Mouse (Mus musculus) forebrain, embryonic 14.5 days (tissue): ENCODE measurements around the gene Dnal1. TPM values are rescaled to one million over a fixed set of nuclear protein-coding genes. Genes with fewer than 3 reads are reported as not detected.
A peak's percentile ranks its signal among the peaks of the same experiment; 100 is the strongest.

Source experiments
- ATAC-seq: fragments of 200-750 bp; cut with Nextera tagmentation; 2 replicates; pipeline ENCODE4 v1.8.0; 2017; ENCODE audit warnings: mild to moderate bottlenecking, moderate library complexity
- DNase-seq: peaks from one replicate; pipeline ENCODE4 v3.0.0-alpha.2; 2015; ENCODE audit warnings: low spot score
- H3K27ac ChIP-seq: fragments of 300-500 bp; sonication (generic); 2 replicates; pipeline ENCODE4 v1.5.1; 2014; ENCODE audit warnings: low read depth, mild to moderate bottlenecking, control low read depth, low read length, moderate library complexity
- H3K27me3 ChIP-seq: fragments of 300-500 bp; sonication (generic); replicated peaks from 2 replicates; pipeline ENCODE4 v1.6.1; 2014; ENCODE audit warnings: low read length, control low read depth, mixed read lengths; ENCODE audit not compliant: control insufficient read depth, insufficient read depth
- H3K36me3 ChIP-seq: fragments of 300-500 bp; sonication (generic); 2 replicates; pipeline ENCODE4 v1.6.1; 2014; ENCODE audit warnings: low read length, control low read depth; ENCODE audit not compliant: control insufficient read depth, insufficient read depth
- H3K4me1 ChIP-seq: fragments of 300-500 bp; sonication (generic); 2 replicates; pipeline ENCODE4 v1.6.1; 2014; ENCODE audit warnings: antibody characterized with exemption, low read length, control low read depth; ENCODE audit not compliant: control insufficient read depth, insufficient read depth
- H3K4me2 ChIP-seq: fragments of 300-500 bp; sonication (generic); 2 replicates; pipeline ENCODE4 v1.6.1; 2014; ENCODE audit warnings: mild to moderate bottlenecking, control low read depth, low read length
- H3K4me3 ChIP-seq: fragments of 300-500 bp; sonication (generic); 2 replicates; pipeline ENCODE4 v1.5.1; 2014; ENCODE audit warnings: low read depth, low read length, control low read depth
- H3K9ac ChIP-seq: fragments of 300-500 bp; sonication (generic); 2 replicates; pipeline ENCODE4 v1.6.1; 2014; ENCODE audit warnings: mild to moderate bottlenecking, low read length, control low read depth, moderate library complexity
- H3K9me3 ChIP-seq: fragments of 300-500 bp; sonication (generic); replicated peaks from 2 replicates; pipeline ENCODE4 v1.6.1; 2016; ENCODE audit warnings: low read length, control low read depth, mixed read lengths; ENCODE audit not compliant: control insufficient read depth
- WGBS: fragments of 180-500 bp; shearing (Covaris S2); extraction: QIAGEN DNeasy Blood & Tissue Kit; methylation state at CpG from one replicate; pipeline ENCODE4 v1.1.7; 2014; 5-methylcytosine and 5-hydroxymethylcytosine counted together
- polyA plus RNA-seq: library from polyadenylated mRNA; unstranded; fragments of >200 nt; fragmentation: Nextera tagmentation; extraction: Ambion mirVana; gene quantifications from 2 replicates; pipeline ENCODE4 v1.2.1, GENCODE M21; 2014

The Dnal1 gene
- polyA plus RNA-seq, 1 experiment from 2014 or later: 6.6 TPM

DNA sequence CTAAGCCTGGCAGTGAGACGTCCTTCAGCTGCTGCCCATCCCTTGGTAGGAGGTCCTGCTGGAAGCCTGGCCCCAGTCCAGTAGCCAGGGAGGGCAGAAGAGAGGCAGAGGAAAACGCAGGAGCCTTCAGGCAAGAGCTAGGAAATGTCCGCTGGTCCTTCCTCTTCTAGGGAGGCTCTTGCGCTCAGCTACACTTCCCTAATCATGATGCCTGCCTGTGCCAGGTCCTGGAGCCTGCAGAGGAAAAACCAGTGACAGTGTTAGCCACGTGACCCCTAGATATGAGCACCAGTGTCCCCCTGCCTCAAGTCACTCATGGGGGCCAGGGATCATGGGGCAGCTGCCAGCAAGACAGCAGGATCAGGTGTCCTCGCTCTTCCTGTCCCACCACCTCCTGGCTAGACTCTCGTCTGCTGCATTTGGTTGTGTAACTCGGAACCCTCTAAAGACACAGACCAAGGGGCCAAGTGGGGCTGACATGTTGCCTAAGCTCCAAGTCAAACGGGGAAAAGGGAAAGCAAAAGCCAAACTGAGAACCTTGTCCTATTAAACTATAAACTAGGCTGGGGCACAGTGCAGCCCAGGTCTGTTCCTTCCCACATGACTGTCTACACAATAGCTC is 60.1 kb downstream of the Dnal1 start:
- Histone ChIP-seq H3K27me3 (no peaks in the 10 kb centered on the region), H3K9me3 (no peaks in the 10 kb centered on the region), H3K9ac (no peak overlapping the region), H3K4me3 (no peak overlapping the region), H3K4me2 (no peak overlapping the region), H3K36me3 (peaks cover 31% of the 10 kb centered on the region), H3K27ac (no peak overlapping the region), H3K4me1 (peaks cover 30% of the 10 kb centered on the region)
- DNase-seq (no peak), ATAC-seq (no peak)
- WGBS: 87% methylated on average over 9 of the region's 9 CpGs

DNA sequence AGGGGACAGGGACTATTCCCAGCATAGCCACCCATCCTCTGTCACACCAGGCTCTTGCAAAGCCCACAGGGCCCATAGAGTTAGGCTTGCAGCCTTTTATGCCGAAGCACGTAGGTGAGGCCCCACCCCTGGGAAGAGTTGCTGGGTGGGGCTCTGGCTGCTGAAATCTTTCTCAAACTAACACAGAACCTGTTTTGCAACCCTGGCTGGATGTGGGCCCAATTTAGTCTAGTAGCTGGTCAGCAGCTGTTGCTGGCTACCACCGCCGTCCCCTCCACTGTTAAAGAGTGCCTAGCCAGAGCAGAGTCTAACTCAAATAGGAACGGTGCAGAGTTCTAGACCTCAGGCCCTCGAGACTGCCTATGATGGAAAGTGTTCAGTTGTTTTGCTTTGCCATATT is 60.7 kb downstream of the Dnal1 start:
- Histone ChIP-seq H3K36me3 (peaks cover 31% of the 10 kb centered on the region), H3K27me3 (no peaks in the 10 kb centered on the region), H3K4me2 (no peak overlapping the region), H3K9ac (no peak overlapping the region), H3K4me3 (no peak overlapping the region), H3K4me1 (peaks cover 31% of the 10 kb centered on the region), H3K9me3 (no peaks in the 10 kb centered on the region), H3K27ac (no peak overlapping the region)
- 90% methylated on average over 6 of the region's 6 CpGs for WGBS
- DNase-seq (no peak), ATAC-seq (no peak)

DNA sequence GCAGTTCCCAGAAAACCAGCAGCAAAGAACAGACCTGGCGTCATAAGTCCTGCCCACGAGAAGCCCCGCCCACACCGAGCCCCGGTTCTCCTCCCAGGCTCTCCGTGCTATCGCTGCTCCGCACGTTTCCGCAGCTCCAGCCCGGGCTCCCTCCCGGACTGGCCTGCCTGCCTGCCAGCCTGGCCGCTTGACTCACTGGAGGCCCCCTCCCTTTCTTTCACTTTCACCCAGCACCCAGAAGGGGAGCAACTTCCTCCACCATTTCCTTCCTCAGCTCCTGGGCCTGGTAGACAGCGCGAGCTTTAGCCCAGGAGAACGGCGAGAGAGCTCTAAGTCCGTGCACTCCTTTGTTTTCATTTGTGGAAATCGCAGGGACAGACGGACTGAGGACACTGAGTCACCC is 61.5 kb downstream of the Dnal1 start:
- H3K9ac ChIP-seq: peak overlapping the region; percentile 79
- WGBS: under 1% methylated on average over 20 of the region's 20 CpGs

DNA sequence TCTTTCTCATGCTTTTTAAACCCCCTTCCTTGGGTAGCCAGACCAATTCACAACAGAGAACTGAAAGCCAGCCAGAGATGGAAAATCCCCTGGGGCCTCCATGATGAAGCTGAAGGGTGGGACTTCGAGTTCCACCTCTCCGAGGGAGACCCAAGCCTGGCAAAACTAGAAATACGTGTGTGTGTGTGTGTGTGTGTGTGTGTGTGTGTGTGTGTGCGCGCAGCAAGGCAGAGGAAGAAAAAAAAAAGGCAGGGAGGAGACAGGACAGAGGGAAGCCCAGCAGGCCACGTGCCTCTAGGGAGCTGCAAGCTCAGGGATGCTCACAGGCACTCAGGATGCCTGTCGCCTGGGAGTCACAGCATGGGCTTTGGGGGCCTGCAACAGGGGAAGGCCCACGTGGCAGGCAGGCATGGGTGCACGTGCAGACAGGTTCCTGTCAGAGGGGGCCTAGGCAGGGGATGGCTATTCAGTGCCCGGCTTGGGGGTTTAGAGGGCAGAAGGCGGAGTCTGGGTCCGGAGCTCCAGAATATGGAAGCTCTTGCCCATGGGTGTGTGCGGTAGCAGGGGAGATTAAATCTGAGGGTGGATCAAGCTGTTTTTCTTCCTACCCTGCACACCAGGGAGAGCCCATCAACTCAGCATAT is 62.1 kb downstream of the Dnal1 start:
- WGBS: 7% methylated on average over 13 of the region's 13 CpGs
- H3K9ac ChIP-seq: peak overlapping the region; percentile 79
- peak overlapping the region; percentile 72 for H3K4me2 ChIP-seq
- peaks cover 45% of the 10 kb centered on the region for H3K4me1 ChIP-seq
- ATAC-seq (peak; percentile 43), DNase-seq (peak; percentile 71)
- H3K27me3 ChIP-seq: no peaks in the 10 kb centered on the region
- H3K27ac ChIP-seq: peak overlapping the region; percentile 94
- peak overlapping the region; percentile 37 for H3K4me3 ChIP-seq
- peaks cover 23% of the 10 kb centered on the region for H3K36me3 ChIP-seq
- no peaks in the 10 kb centered on the region for H3K9me3 ChIP-seq

More for the DNA sequence above, 61.5 kb downstream of the Dnal1 start:
- Histone ChIP-seq H3K27me3 (no peaks in the 10 kb centered on the region), H3K4me2 (peak overlapping the region; percentile 72), H3K4me1 (peaks cover 39% of the 10 kb centered on the region), H3K36me3 (peaks cover 29% of the 10 kb centered on the region), H3K9me3 (no peaks in the 10 kb centered on the region), H3K4me3 (peak overlapping the region; percentile 37), H3K27ac (peak overlapping the region; percentile 94)
- peak; percentile 86 for DNase-seq
- peak; percentile 86 for ATAC-seq

DNA sequence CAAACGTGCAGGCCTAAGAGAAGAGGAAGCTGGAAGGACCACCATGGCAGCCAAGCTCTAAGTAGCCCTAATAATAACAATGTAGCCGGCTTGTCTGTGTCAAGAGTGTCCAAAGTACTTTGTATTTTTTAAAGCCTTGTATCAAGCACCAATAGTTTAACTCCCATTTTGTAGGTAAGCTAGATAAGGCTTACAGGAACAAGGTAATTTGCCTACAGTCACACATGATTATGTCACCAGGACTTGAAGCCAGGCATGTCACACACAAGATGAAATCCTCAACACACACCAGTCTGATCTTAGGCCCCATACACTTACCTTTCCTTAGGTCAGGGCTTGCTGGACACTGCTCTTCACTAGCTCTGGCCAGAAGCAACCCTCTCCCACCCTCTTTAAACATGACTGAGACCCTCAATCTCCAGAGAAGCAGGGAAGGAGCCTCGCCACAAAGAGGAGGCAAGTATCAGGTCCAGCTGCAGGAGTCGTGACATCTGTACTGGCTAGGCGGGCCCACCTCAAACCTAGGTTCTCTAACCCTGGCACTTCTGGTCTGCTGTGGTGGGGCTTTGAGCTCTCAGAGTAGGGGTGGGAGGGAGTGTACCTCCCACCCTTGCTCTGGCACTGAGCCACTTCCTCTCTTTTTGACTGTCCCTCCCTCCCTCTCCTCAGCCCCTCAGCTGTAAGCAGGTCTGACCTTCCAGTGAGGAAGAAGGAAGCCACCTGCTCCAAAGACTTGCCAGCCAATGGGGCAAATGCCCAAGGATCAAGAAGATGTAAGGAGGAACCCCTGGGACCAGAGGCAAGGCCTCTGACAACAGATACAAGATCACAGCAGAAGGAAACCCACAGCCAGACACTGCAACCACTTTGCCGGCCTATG is 63.0 kb downstream of the Dnal1 start:
- WGBS: 49% methylated on average over 6 of the region's 6 CpGs
- Histone ChIP-seq H3K4me1 (peaks cover 53% of the 10 kb centered on the region), H3K27ac (peak overlapping the region; percentile 94; the same call in 1 of the 2 replicates), H3K27me3 (no peaks in the 10 kb centered on the region), H3K9me3 (no peaks in the 10 kb centered on the region), H3K4me2 (peak overlapping the region; percentile 72; the same call in 1 of the 2 replicates), H3K36me3 (peaks cover 17% of the 10 kb centered on the region), H3K4me3 (no peak overlapping the region), H3K9ac (peak overlapping the region; percentile 79; the same call in 1 of the 2 replicates)
- DNase-seq (no peak), ATAC-seq (no peak)

DNA sequence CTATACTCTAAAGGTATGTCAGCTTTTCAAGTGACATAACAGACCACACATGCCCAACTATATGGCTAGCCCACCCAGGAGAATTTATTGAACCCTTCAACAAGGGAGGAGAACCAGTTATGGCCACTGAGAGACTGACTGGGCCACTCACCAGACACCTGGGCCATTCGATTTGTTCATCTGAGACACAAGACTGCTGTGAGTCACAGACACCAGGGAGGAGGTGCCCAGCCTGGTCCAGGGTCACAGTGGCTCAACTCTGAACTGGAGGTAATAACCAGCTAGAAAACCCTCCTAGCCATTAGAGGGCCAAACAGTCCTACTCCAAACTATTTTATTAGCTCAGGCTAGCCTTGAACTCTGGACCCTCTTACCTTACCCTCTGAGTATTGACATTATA is 63.9 kb downstream of the Dnal1 start:
- no peak overlapping the region for H3K4me3 ChIP-seq
- H3K36me3 ChIP-seq: peaks cover 9% of the 10 kb centered on the region
- WGBS: 60% methylated on average over 1 of the region's 1 CpGs
- H3K9me3 ChIP-seq: no peaks in the 10 kb centered on the region
- no peaks in the 10 kb centered on the region for H3K27me3 ChIP-seq
- H3K9ac ChIP-seq: no peak overlapping the region
- H3K4me1 ChIP-seq: peaks cover 54% of the 10 kb centered on the region
- no peak overlapping the region for H3K27ac ChIP-seq
- ATAC-seq (no peak), DNase-seq (no peak)
- no peak overlapping the region for H3K4me2 ChIP-seq

DNA sequence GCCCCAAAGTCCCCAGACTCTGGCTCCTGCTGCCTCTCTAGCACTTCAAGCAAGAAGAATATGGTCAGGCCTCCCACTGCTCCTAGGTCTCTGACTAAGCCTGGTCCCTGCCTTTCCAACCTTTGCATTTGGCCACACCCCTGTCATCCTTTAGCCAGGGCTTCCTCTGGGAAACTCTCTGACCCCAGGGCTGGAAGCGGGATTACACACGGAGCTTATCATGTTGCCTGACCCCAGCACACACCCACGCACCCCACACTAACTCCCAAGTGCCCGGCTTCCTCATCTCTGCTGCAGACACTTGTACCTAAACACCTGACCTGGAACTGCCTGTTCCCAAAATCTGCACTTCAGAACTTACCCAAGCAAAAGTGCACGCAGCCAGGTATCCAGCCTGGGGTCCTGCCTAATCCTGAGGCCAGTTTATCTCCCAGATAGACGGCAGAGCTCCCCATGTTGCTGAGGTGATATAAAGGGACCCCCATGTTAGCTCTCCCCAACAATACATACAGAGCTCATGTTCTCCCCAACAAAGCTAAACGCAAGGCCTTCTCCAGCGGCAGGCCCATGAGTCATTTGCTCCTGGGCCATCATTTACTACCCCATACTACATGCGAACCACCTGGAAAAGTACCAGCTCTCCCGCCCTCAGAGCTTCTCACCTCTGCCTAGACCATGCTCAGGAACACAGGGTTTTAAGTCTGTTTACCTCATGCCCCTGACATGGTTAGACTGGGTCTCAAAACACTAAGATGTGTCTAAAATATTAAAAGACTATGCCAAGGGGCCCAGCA is 64.7 kb downstream of the Dnal1 start:
- Histone ChIP-seq H3K9me3 (no peaks in the 10 kb centered on the region), H3K27me3 (no peaks in the 10 kb centered on the region), H3K4me2 (no peak overlapping the region), H3K27ac (no peak overlapping the region), H3K4me1 (peaks cover 54% of the 10 kb centered on the region), H3K36me3 (peaks cover 1% of the 10 kb centered on the region), H3K9ac (no peak overlapping the region), H3K4me3 (no peak overlapping the region)
- DNase-seq (no peak), ATAC-seq (no peak)
- WGBS: 77% methylated on average over 10 of the region's 10 CpGs

DNA sequence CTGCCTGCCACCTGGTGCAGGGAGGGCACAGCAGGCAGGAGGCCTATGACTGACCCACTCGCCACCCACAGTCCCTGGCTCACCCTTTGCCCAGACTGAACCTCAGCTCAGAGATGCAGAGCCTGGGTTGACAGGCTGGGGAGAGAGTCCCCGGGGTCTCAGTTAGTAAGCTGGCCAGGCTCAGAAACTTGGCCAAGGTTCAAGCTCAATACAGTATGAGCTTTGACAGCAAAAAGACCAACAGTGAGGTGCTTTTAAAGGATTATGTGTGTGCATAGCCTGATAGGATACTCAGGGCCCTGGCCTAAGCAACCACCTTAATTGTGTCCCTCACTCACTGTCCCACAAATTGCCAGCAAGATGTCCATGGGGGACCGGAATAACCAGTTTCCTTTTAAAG is 65.9 kb downstream of the Dnal1 start:
- H3K27me3 ChIP-seq: no peaks in the 10 kb centered on the region
- H3K4me2 ChIP-seq: no peak overlapping the region
- ATAC-seq (no peak), DNase-seq (peak; percentile 50)
- 27% methylated on average over 3 of the region's 3 CpGs for WGBS
- H3K9ac ChIP-seq: no peak overlapping the region
- no peak overlapping the region for H3K4me3 ChIP-seq
- H3K4me1 ChIP-seq: peaks cover 61% of the 10 kb centered on the region
- peak overlapping the region; percentile 56 for H3K27ac ChIP-seq
- no peaks in the 10 kb centered on the region for H3K9me3 ChIP-seq
- no peaks in the 10 kb centered on the region for H3K36me3 ChIP-seq
